Mouse (Mus musculus) adrenal gland, adult (tissue): ENCODE data around the gene Zmynd11.

Experiments
- DNase-seq, 2 experiments: peaks; one replicate each; pipeline ENCODE4 v3.0.0; 2022 to 2023; ENCODE audit warnings: low spot score in 1 of 2; ENCODE audit not compliant: inconsistent age in 2 of 2

Gene Zmynd11

DNA sequence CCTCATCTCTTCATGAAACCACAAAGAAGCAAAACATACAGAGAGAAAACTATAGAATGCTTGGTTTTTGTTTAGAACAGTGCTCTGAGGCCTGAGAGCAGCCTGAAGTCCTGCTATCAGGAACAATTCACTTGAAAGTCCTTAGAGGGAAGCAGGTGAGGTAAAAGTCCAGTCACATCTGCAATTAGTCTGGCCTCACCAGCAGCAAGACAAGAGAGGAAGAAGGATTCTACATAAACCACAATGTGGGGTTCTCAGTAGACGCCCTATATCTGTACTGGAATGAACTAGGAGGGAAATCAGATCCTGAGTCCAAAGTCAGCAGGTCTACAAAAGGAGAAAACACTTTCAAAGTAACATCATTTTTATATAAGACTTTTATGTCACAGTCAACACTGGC is 49.9 kb downstream of the Zmynd11 start:
- DNase-seq: no peak

GRCm38 (mm10) chr13:9713462-9714134 is 51.5 kb downstream of the Zmynd11 start:
- DNase-seq: no peak

GRCm38 (mm10) chr13:9712971-9713370 is 52.2 kb downstream of the Zmynd11 start:
- DNase-seq: no peak

DNA sequence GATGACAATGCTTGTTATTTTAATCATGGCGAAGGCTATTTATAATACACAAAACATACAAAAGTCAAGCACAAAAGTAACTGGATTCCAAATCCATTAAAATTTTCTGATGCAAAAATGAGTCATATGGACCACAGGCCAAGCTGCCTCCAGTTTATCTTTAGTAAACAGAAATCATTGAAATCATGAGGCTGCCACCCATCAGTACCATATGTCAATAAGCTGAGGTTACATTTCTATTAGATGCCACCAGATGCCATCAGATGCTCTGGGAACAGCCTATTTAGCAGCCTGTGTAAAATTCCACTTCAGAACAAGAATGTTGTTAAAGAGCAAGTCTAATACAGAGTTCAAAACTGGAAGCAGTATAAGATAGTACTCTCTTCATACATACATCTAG is 52.7 kb downstream of the Zmynd11 start:
- no peak for DNase-seq

GRCm38 (mm10) chr13:9708433-9709240 is 56.5 kb downstream of the Zmynd11 start:
- peak in 1 of 2 experiments; percentile 53 for DNase-seq

DNA sequence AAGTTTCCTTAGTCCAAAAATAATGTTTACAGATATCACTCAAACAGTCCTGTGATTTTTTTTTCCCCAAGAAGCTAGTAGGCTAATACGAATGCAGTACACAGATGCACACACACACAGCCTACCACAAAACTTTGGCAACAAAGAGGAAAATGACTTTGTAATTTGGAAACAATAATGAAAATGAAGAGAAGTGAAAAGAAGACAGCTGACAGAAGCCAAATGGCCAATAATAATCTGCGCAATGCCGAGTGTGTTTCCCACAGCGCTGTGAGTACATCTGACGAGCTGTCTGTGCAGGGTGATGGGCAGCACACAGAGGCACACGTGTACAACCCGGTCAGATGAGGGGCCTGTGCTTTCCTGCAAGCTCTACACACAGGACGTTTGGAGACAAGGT is 58.4 kb downstream of the Zmynd11 start:
- DNase-seq: no peak

DNA sequence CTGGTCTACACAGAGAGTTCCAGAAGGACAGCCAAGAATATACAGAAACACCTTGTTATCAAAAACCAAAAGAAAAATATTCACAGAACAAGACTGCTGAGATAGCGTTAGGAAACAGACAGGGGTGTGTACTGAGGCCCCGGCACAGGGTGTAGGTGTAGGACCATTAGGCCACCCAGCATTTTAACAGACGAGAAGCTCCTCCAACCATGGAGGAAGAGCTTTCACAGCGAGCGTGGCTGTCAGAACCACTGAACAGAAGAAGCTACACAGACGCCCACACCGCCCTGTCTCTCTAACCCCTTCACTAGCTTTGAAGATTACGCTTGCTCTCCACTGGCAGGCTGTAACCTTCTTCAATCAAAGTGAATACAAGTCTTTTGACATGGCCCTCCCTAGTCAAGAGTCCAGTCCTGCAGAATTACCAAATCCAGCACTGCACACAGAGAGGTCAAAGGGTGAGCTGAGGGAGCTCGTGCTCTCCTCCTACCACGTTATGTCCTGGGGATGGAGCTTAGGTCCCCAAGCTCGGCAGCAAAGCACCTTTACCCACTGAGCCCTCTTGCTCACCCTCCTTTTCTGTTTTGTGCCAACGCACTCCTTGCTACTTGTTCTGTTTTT is 62.4 kb downstream of the Zmynd11 start:
- DNase-seq: no peak

- no peak for DNase-seq
These were observed 67.8 kb downstream of the Zmynd11 start for GRCm38 (mm10) chr13:9697340-9697739.

- DNase-seq: no peak
These were observed 69.3 kb downstream of the Zmynd11 start for GRCm38 (mm10) chr13:9695809-9696208.

DNA sequence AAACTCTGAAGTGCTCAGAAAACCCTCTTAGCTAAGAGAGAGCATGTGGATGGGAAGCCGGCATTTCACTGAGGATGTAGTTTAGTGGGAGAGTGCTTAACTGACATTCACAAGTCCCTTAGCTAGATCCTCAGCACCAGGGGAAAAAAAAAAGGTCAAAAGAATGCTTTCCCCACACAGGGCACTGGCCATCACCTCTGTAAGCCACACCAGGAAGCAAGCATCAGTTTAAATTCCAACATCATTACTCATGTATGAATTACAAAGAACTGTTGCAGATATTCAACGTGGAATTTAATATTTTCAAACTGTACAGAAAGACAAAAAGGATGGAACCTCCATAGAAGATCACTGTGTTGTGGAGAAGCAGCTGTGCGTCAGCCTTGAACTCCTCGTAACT is 69.7 kb downstream of the Zmynd11 start:
- DNase-seq: no peak

GRCm38 (mm10) chr13:9694651-9695050 is 70.5 kb downstream of the Zmynd11 start:
- no peak for DNase-seq

- no peak for DNase-seq
These were observed 72.3 kb downstream of the Zmynd11 start for GRCm38 (mm10) chr13:9692876-9693275.

DNA sequence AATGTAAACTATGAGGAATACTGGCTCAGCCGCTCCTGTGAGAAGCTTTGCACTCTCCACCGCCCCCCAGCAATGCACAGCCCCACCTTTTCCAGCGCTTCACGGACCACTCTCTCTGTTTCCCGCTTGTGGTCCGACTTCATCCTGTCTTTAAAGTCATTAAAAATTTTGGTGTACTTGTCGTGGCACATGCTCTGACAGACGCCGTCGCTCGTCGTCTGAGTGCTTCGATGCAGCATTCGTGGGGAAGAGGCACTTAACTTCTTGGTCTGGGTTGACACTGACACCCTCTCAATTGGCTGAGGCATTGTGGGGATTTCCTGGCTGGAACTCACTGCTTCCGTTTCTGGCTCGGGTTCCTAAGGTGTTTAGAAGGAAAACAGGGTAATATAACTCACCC is 75.8 kb downstream of the Zmynd11 start:
- no peak for DNase-seq

- DNase-seq: no peak
These were observed 78.4 kb downstream of the Zmynd11 start for GRCm38 (mm10) chr13:9686765-9687164.

- no peak for DNase-seq
These were observed 78.9 kb downstream of the Zmynd11 start for GRCm38 (mm10) chr13:9686261-9686660.

- DNase-seq: no peak
These were observed 80.8 kb downstream of the Zmynd11 start for GRCm38 (mm10) chr13:9684153-9684923.

DNA sequence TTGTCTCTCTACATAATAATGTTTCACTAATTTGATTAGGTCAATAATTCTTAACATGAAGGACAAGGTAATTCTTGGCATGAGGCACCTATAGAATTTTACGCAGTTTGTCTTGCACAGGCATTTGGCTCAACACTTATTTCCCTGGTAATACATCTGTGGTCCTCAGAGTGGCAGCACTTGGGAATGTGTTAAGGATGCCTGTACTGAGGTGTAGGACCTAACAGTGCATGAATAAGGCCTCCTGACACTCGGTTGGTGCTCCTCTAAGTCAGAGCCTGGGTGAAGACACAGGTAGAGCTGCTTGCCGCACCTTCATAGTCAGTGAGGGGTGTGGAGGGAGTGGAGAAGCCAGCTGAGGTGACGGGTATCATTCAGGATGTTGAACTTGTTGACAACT is 81.8 kb downstream of the Zmynd11 start:
- DNase-seq: no peak

GRCm38 (mm10) chr13:9681492-9681891 is 83.6 kb downstream of the Zmynd11 start:
- DNase-seq: no peak

- DNase-seq: no peak
These were observed 91.0 kb downstream of the Zmynd11 start for GRCm38 (mm10) chr13:9674126-9674525.

GRCm38 (mm10) chr13:9669246-9669645 is 95.9 kb downstream of the Zmynd11 start:
- DNase-seq: no peak

- no peak for DNase-seq
These were observed 97.1 kb downstream of the Zmynd11 start for GRCm38 (mm10) chr13:9667954-9668496.
